Mouse (Mus musculus): ENCODE results near the gene Mef2b. TPM values are rescaled to one million over a fixed set of nuclear protein-coding genes. Genes with fewer than 3 reads are reported as not detected.

The Mef2b gene
- total and polyA plus RNA-seq, 3 experiments, result 60.1 to 232 (median 168) TPM

DNA sequence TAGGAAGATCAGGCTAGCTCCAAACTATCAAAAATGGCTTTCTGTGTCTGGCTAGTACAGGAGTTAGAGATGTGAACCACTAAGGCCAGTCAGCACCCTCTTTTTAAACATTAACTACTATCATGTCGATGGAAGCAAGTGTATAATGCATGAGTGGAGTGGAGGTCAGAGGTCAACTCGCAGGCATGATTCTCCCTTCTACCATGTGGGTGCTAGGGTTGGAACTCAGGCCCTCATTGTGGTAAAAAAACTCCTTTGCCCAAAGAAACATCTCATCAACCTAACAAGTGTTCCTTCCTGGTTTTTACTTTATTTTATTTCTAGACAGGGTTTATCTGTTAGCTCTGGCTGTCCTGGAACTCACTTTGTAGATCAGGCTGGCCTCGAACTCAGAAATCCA is 31.2 kb downstream of the Mef2b start:
- no peak overlapping the region for H3K4me3 ChIP-seq (replicated peaks in 1 of 3; ENCODE audit: low read depth in 2 of 3, low read length in 2 of 3, poor library complexity in 1 of 3)
- in situ Hi-C loops (cut with MboI; ENCODE audit: low pct_ligation_motif_present, low pct_unique_long_range_greater_than_20kb, low sequenced_read_pairs), result loop anchor here (5.0 kb wide), 1 partner anchor 42 kb away; the partner anchor contains the start of gene Slc25a42
- no peaks in the 10 kb centered on the region for H3K27me3 ChIP-seq (replicated peaks)
- dilution Hi-C loops (cut with MboI; ENCODE audit: extremely low pct_ligation_motif_present, extremely low pct_unique_long_range_greater_than_20kb, low sequenced_read_pairs), result no loop called here
- peaks cover 24 to 40% of the 10 kb centered on the region in 2 experiments for H3K36me3 ChIP-seq (replicated peaks in 1 of 2; ENCODE audit: control insufficient read depth in 1 of 2, insufficient read depth in 1 of 2, low read length in 1 of 2)
- H3K4me2 ChIP-seq (ENCODE audit: insufficient read depth, low read depth, poor library complexity, severe bottlenecking), result peak overlapping the region; percentile 23; the same call in 1 of the 2 replicates
- peaks cover 24 to 82% of the 10 kb centered on the region in 2 experiments for H3K4me1 ChIP-seq (ENCODE audit: control insufficient read depth in 1 of 2, insufficient read depth in 2 of 2)
- H3K9me3 ChIP-seq (replicated peaks; ENCODE audit: low read length), result no peaks in the 10 kb centered on the region
- H3K27ac ChIP-seq (ENCODE audit: insufficient read depth, low read depth), result no peak overlapping the region; the same call in 1 of the 2 replicates
- TF ChIP-seq CHD2 (IDR thresholded peaks at IDR 0.05; ENCODE audit: low read length) (no peak), NELFE (IDR thresholded peaks at IDR 0.05; ENCODE audit: low read depth, low read length) (no peak), POLR2AphosphoS2 (IDR thresholded peaks at IDR 0.05; ENCODE audit: low read depth, low read length) (peak; percentile 84; the same call in 1 of the 2 replicates), ZC3H11A (IDR thresholded peaks at IDR 0.05; ENCODE audit: low read depth, low read length) (no peak)
- no peak overlapping the region for H3K9ac ChIP-seq (ENCODE audit: insufficient read depth, low read depth)
- DNase-seq (ENCODE audit: extremely low read depth), result no peak
- peaks cover 13% of the 10 kb centered on the region for H3K79me2 ChIP-seq (replicated peaks; ENCODE audit: control insufficient read depth, extremely low read depth, insufficient read depth, poor library complexity, severe bottlenecking)

- no peaks in the 10 kb centered on the region for H3K27me3 ChIP-seq (replicated peaks)
- DNase-seq (ENCODE audit: extremely low read depth), result peak; percentile 77
- H3K4me3 ChIP-seq (replicated peaks in 1 of 3; ENCODE audit: low read depth in 2 of 3, low read length in 2 of 3, poor library complexity in 1 of 3), result peak overlapping the region in 2 of 3 experiments; percentile 4 to 18
- dilution Hi-C loops (cut with MboI; ENCODE audit: extremely low pct_ligation_motif_present, extremely low pct_unique_long_range_greater_than_20kb, low sequenced_read_pairs), result no loop called here
- peak overlapping the region; percentile 76 for H3K4me2 ChIP-seq (ENCODE audit: insufficient read depth, low read depth, poor library complexity, severe bottlenecking)
- H3K79me2 ChIP-seq (replicated peaks; ENCODE audit: control insufficient read depth, extremely low read depth, insufficient read depth, poor library complexity, severe bottlenecking), result peaks cover 13% of the 10 kb centered on the region
- H3K27ac ChIP-seq (ENCODE audit: insufficient read depth, low read depth), result peak overlapping the region; percentile 94
- peaks cover 19 to 81% of the 10 kb centered on the region in 2 experiments for H3K4me1 ChIP-seq (ENCODE audit: control insufficient read depth in 1 of 2, insufficient read depth in 2 of 2)
- peaks cover 19 to 40% of the 10 kb centered on the region in 2 experiments for H3K36me3 ChIP-seq (replicated peaks in 1 of 2; ENCODE audit: control insufficient read depth in 1 of 2, insufficient read depth in 1 of 2, low read length in 1 of 2)
- no peaks in the 10 kb centered on the region for H3K9me3 ChIP-seq (replicated peaks; ENCODE audit: low read length)
- in situ Hi-C loops (cut with MboI; ENCODE audit: low pct_ligation_motif_present, low pct_unique_long_range_greater_than_20kb, low sequenced_read_pairs), result loop anchor here (5.0 kb wide), 1 partner anchor 41 kb away; the partner anchor contains the start of gene Slc25a42
- TF ChIP-seq HCFC1 (IDR thresholded peaks at IDR 0.05; ENCODE audit: low read depth, low read length), result no peak
- TF ChIP-seq TBP (conservative IDR thresholded peaks at IDR 0.05; ENCODE audit: low read depth, low read length), result no peak
- no peak for TF ChIP-seq USF1 (IDR thresholded peaks at IDR 0.05; ENCODE audit: low read depth, low read length)
- TF ChIP-seq USF2 (conservative IDR thresholded peaks at IDR 0.05; ENCODE audit: low read depth, low read length), result no peak
- TF ChIP-seq RCOR1 (conservative IDR thresholded peaks at IDR 0.05; ENCODE audit: low read depth, low read length), result no peak
- TF ChIP-seq PAX5 (IDR thresholded peaks at IDR 0.05; ENCODE audit: low read length), result no peak
- TF ChIP-seq EP300 (IDR thresholded peaks at IDR 0.05; ENCODE audit: low read length), result no peak
- TF ChIP-seq ZNF384 (IDR thresholded peaks at IDR 0.05; ENCODE audit: low read depth, low read length), result no peak
- TF ChIP-seq POLR2AphosphoS2 (IDR thresholded peaks at IDR 0.05; ENCODE audit: low read depth, low read length), result peak; percentile 5; the same call in 1 of the 2 replicates
- TF ChIP-seq IRF4 (IDR thresholded peaks at IDR 0.05; ENCODE audit: low read depth, low read length), result no peak
- no peak for TF ChIP-seq SIN3A (IDR thresholded peaks at IDR 0.05; ENCODE audit: low read length)
- peak; percentile 33; the same call in 1 of the 2 replicates for TF ChIP-seq TCF12 (IDR thresholded peaks at IDR 0.05; ENCODE audit: low read depth, low read length)
- TF ChIP-seq BHLHE40 (IDR thresholded peaks at IDR 0.05; ENCODE audit: low read depth, low read length), result no peak
- no peak for TF ChIP-seq MAX (IDR thresholded peaks at IDR 0.05; ENCODE audit: low read length)
- TF ChIP-seq POLR2A (IDR thresholded peaks at IDR 0.05; ENCODE audit: low read depth, low read length), result peak; percentile 39
- no peak for TF ChIP-seq JUN (IDR thresholded peaks at IDR 0.05; ENCODE audit: insufficient read depth, low read depth, low read length)
- no peak for TF ChIP-seq GABPA (IDR thresholded peaks at IDR 0.05; ENCODE audit: insufficient replicate concordance, low read depth, low read length)
- 0 out of 2 replicates have a peak, but pooled peaks have one; percentile 29 for TF ChIP-seq MYC (IDR thresholded peaks at IDR 0.05; ENCODE audit: low read depth, low read length)
- no peak for TF ChIP-seq ZKSCAN1 (IDR thresholded peaks at IDR 0.05; ENCODE audit: borderline replicate concordance, low read depth, low read length)
- TF ChIP-seq ZMIZ1 (IDR thresholded peaks at IDR 0.05; ENCODE audit: low read depth, low read length), result no peak
- TF ChIP-seq CHD1 (IDR thresholded peaks at IDR 0.05; ENCODE audit: low read depth, low read length), result no peak
- TF ChIP-seq RAD21 (IDR thresholded peaks at IDR 0.05; ENCODE audit: low read depth, low read length), result no peak
- no peak overlapping the region; the same call in 1 of the 2 replicates for H3K9ac ChIP-seq (ENCODE audit: insufficient read depth, low read depth)
Observed at GRCm38 (mm10) chr8:70171240-70171639, 31.7 kb downstream of the Mef2b start.
